Mouse (Mus musculus) heart, adult 2 months (tissue): ENCODE measurements around the gene 2010300C02Rik.

Experiments
- CTCF ChIP-seq: fragments of 200-600 bp; IDR thresholded peaks from 2 replicates; pipeline ENCODE4 v1.8.1; 2022; ENCODE audit warnings: antibody characterized with exemption, mild to moderate bottlenecking, moderate library complexity
- EP300 ChIP-seq: fragments of 200-500 bp; IDR thresholded peaks from 2 replicates; pipeline ENCODE4 v1.6.1; 2011; ENCODE audit warnings: low read depth, low read length, control low read depth; ENCODE audit not compliant: insufficient read depth
- POLR2A ChIP-seq: fragments of 200-500 bp; IDR thresholded peaks from 2 replicates; pipeline ENCODE4 v1.6.1; 2011; ENCODE audit warnings: mild to moderate bottlenecking, low read depth, low read length, control low read depth; ENCODE audit not compliant: insufficient read depth

DNA sequence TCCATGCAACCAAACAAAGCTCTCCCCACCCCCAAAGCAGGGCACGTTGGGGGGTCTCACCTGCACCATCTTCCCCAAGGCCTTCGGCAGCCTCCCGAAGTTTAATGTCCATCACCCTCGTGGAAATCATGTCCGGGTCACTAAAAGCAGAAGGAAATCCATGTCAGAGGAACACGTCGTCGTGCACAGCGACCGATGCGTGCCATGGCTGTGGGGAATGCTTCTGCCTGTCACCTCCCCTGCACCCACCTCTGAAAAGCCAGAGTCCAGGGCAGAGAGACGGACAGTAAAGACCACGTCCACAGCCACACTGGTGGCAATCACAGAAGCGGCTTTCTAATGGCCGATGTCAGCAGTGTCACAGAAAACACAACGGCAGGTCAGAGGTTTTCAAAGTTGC lies 75.4 kb downstream of the 2010300C02Rik start:
- no peak for TF ChIP-seq EP300
- TF ChIP-seq CTCF: no peak
- no peak for TF ChIP-seq POLR2A
